Mouse (Mus musculus) layer of hippocampus, adult 9-11 months (tissue): Measurements from ENCODE around the gene Art4.
"Not testable (repeated sequence)": the region's sequence is repeated elsewhere in the genome, so short reads cannot be mapped to it uniquely, and the experiment has no call there.

Experiments
- DNase-seq: peaks from one replicate; pipeline ENCODE4 v3.0.0; 2022

Art4 gene

GRCm38 (mm10) chr6:136857186-136857872 lies at the start of gene Art4:
Gene Art4, minus strand, starts transcription at chr6:136857733.
- no peak for DNase-seq

DNA sequence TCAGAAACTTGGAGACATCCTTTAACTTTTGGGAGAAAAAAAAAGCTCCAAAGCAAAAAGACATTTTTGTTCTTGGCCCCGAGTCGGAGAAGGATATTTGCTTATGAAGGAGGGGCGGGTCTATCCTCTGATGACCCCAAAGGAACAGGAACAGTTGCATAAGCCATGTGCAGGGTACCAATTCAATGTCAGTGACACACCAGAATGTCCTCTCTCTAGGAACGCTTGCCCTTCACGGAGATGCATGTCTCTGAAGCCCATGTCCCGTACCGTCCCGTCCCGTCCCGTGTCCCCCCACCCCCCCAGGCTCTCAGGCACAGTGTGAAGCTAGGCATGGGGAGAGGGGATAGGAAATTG lies 49.4 kb upstream of the Art4 start:
- DNase-seq, result no peak

DNA sequence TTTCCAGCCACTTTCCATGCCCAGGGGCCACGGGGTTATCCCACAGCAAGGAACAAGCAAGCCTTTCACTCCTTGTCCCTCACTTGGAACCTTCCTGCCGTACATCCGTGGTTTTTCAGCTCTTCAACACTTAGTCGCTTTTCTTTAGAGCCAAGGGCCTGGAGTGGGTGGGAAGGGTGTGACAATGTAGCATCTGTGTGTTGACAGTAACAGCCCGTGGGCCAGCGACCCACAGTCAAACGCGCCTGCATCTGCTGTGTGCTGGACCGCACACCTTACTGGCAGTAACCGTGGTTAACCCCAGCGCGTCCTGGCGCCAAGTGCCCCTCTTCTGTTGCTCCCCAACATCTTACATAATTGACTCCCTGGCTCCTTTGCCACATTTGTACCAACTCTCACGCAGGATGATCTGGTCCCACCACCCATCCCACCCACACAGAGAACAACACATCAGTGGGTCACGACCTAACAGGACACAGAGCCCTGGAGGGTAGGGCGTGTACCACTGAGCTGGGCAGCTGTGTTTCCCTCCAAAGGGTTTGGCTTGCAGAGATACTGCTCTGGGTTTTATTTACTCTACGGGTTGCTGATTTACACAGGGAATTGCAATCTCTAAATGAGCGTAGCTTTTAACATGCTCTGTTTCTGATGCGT lies 48.9 kb upstream of the Art4 start:
- DNase-seq, result no peak

- no peak for DNase-seq
These were observed 46.4 kb upstream of the Art4 start for GRCm38 (mm10) chr6:136903885-136904470.

DNA sequence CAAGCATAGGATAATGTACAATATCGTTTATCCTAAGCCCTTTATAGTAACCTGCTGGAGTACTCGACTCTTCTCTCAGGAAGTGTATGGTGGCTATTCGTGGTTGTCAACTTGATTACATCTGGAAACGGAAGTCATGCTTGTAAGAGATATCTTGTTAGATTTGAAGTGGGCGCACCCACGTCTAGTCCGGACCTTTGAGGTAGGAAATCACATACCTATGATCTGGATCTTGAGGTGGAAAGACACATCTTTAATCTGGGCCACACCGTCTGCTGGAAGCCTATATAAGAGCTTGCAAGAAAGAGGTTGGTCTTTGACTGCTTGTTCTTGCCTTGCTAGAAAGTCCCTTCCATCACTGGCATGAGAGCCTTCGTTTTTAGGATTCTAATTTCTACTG lies 45.0 kb upstream of the Art4 start:
- DNase-seq, result no peak

- no peak for DNase-seq
These were observed 43.5 kb upstream of the Art4 start for GRCm38 (mm10) chr6:136901010-136901409.

DNA sequence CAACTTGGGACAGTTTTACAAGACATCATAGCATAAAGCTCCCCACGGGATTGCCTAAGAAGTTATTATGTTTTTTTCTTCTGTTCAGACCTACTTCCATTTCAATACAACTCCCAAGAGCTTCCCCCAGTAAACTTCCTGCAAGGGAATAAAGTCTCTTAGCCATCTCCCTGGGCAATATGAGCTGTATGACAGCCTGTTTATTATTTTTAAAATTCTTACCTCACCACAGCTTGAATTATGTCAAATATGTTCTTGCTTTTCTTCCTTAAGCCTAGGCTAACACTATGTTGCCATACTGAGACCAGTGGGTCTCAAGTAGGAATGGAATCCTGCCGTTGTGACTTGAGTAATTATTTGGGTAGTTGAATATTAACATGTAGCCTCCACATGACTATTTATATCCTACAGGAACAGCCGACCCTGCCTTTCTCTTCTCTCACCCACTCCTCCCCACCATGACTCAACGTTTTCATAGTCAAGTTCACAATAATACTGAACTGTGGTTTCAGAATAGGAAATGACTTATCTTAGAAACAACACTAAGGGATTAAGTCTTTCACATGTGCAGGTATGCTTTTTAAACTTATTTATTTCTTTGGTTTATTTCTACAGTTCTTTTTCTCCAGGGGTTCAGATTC lies 43.0 kb upstream of the Art4 start:
- DNase-seq, result no peak

DNA sequence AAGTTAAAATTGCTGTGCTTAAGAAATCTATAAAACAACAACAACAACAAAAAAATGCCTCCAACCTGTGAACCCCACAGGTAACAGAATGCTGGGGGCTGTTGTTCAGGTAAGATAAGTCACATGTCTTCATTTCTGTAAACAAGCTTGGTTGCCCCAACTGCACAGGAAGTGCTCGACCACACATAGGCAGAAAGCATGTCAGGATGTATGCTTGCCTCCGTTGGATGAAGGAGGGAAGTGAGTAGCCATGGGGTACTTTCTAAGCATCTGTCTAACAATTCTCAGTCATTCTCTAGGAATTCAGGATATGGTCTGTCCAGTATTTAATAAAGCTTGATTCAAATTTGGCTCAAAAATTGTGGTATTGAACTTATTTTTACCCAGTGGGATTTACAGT lies 41.4 kb upstream of the Art4 start:
- no peak for DNase-seq

DNA sequence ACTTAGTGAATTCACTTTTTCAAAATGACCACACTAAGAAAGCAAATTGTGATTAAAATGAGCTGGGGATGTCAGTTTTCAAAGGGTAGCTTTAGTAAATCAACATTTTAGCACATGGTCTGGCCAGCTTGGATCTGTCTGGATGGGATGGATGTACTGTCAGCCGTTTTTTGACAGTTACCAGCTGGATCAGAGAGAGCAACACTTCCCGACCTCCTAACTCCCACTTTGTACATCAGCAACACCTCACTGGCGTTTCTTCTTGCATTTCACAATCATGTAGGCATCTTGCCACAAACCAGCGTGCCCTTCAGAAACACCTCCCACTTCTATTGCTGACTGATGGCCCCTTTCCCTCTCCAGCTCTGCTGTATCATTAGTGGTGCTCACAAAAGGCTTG lies 40.7 kb upstream of the Art4 start:
- no peak for DNase-seq

DNA sequence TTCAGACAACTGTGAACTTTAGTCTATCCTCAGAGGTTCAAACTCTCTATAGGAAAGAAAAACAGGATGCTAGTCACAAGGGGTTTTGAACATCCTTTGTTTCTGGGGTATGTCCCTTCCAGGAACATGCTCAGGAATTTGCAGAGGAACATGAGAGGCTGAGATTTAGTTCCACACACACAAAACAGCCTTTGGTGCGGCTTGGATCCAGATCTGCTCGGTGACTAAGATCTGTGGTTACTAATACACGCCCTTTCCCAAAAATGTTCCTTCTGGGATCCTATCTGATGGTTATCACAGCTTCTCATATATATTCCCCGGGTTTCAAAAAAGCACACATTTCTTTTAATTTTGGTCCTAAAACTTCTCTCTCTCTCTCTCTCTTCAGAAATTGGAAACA lies 40.3 kb upstream of the Art4 start:
- no peak for DNase-seq

GRCm38 (mm10) chr6:136894532-136895339 lies 37.2 kb upstream of the Art4 start:
- DNase-seq, result no peak

DNA sequence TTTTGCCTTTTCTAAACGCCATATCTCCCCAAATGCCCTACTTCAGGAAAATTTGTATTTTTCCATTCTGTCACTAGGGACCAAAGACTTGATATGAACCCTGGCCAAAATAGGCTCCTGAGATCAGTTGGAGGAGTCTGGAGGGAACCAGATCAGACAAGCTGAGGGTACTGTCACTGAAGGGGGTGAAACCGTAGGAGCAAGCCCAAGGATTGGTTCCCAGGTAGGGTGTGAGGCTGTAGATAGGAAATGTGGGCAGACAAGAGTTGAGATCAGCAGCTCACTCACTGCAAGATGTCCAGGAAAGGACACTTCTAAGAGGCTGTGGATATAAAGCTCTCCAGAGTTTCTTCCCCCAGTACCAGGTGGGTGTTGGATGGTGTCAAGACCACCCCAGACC lies 34.5 kb upstream of the Art4 start:
- DNase-seq, result no peak

DNA sequence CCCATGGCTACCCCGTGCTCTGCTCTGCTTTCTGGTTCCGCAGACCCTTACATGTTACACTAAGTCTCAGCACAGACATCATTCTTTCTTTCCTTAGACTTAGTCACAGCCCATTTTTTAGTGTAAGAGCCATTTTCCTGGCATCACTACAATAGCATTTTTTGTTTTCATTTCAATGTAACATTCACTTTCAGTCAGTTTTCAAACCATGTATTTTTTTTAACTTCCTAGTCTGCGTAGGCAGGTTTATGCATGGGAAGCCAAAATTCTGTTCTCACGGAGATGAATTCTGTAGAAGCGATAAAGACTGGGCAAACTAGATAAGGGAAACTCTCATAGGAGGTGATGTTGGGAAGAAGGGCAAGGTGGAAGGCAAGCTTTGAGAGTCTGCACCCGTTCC lies 32.0 kb upstream of the Art4 start:
- DNase-seq, result no peak

- DNase-seq, result no peak
These were observed 31.5 kb upstream of the Art4 start for GRCm38 (mm10) chr6:136889067-136889466.

- DNase-seq, result no peak
These were observed 30.3 kb upstream of the Art4 start for GRCm38 (mm10) chr6:136887854-136888253.

DNA sequence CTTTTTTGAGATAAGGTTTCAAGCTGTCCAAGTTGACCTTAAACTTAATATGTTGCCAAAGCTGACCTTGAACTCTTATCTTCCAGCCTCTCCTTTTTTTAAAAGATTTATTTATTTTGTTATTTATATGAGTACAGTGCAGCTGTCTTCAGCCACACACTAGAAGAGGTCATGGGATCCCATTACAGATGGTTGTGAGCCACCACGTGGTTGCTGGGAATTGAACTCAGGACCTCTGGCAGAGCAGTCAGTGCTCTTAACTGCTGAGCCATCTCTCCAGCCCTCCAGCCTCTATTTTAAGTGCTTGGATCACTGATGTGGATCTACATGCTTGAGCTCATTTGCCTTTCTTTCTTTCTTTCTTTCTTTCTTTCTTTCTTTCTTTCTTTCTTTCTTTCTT lies 27.2 kb upstream of the Art4 start:
- not testable (repeated sequence) for DNase-seq

GRCm38 (mm10) chr6:136883961-136884360 lies 26.4 kb upstream of the Art4 start:
- DNase-seq, result no peak

DNA sequence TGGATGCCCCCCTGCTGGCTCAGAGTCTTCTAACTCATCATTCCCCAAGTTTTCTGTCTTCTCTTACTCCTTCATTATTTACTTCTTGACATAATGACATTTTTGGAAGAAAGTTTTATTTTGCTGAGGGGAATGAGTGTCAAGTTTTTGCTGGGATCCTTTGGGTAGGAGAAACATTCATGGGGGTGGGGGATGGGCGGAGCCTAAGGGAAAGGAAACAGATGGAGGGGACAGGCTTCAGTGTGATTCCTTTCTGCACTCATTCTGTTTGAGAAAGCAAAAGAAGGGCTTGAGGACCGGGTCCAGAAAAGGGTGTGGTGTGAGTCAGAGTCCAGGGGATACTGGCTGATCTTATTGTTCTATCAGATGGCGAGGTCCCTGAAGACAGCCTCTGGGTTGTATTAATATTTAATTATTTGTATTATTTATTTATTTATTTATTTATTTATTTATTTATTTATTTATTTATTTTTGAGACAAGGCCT lies 25.9 kb upstream of the Art4 start:
- no peak for DNase-seq

DNA sequence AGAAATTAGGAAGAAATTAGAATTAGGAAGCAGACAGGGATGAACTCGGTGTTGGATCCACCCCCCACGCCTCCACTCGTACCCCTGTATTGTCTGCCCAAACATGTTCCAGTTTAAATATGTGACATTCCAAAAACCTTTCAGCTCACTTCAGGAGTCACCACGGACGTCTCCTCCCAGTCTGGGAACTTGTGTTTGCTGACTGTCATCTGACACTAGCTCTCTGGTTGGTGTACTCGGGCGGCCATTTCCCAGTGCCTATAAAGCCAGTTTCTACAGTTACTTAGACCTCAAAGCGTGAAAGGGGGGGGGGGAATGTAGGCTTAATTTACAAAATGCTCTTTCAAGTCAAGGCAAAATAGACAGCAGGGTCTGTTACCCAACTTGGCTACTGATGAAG lies 24.1 kb upstream of the Art4 start:
- DNase-seq, result no peak

GRCm38 (mm10) chr6:136875670-136876069 lies 18.1 kb upstream of the Art4 start, which contains the start of gene Mgp:
Gene Mgp, minus strand, starts transcription at chr6:136875823.
- no peak for DNase-seq

DNA sequence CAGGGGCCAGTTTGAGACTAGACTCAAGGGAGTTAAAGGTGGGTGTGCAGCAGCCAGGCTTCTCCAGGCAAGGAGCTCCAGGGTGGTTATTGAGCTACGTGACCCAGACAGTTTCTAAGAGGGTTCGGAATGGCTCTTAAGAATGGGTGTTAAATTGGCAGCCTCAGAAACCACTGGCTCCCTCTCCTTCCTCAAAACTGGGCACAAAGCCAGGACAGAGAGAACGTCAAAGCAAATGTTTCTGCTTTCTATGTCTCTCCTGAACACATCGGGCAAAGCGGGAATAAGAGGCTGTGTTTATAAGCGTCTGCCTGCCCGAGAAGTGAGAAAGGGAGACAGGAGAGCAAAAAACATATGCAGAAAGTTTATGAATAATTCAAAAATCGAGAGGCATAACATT lies 17.1 kb upstream of the Art4 start:
- no peak for DNase-seq

- DNase-seq, result no peak
These were observed 11.4 kb upstream of the Art4 start for GRCm38 (mm10) chr6:136868921-136869320.

DNA sequence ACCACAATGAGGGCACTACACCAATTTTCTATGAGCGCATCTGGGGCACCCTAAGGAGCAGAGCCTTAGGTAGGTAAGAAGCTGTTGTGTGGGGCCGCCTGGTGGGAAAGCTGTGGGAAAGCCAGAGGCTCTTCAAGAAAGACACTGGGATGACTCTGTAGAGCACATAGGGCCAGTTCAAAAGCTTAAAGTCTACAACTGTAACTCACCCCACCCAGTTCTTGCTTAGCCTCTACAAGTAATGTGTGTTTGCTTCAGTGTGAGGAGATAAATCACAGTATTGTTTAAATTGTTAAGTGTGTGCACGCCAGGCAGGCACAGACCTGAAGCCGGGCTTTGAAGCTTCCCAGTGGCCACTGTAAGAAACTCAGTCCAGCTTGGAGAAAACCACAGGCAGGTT lies 8.6 kb upstream of the Art4 start:
- DNase-seq, result no peak
